Mouse (Mus musculus): ENCODE measurements at regions not wholly inside any gene's neighbourhood (a gene's known extent, or its start where the extent isn't known, plus 50 kb on each side); places are given as distances from the start of the nearest gene placed in this dataset.
A peak's percentile ranks its signal among the peaks of the same experiment; 100 is the strongest.

DNA sequence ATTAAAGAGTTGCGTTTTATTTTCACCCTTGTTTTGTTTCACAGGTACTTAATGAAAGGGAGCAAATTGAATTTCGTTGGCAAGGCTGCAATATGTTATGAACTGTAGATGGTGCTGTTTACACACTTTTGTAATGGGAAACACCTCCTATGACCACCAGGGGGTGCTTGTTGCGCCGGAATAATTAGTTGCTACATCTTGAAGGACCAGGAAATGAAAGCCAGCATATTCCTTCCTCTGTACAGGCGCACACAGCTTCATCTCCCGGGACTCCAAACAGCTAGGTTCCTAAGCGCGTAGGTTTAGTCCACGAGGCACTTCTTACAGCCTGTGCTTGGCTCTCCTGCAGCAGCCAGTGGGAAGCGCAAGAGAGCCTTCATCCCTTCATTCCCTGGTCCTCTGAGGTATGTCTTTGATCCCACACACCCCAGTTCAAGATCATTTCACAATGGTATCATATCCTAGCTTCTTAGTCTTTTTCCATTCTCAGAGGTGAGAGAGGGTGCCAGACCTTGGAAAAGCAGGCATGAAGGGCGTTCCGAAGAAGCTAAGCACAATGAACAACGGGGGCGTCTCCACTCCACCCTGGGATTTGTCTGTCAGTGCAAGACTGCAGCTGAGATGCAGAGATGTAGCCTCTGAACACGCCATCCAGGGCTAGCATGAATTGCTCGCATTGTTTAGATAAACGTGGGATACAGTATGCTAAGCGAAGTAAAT, 95.4 kb upstream of the Tmem45b start:
- Histone ChIP-seq H3K27ac (ENCODE audit: insufficient read depth, low read depth, low read length) (peak overlapping the region; percentile 24; the same call in 1 of the 2 replicates), H3K4me3 (ENCODE audit: insufficient read depth, low read depth, low read length) (peak overlapping the region; percentile 45), H3K4me1 (ENCODE audit: control insufficient read depth, insufficient read depth, low read length) (0 out of 2 replicates have a peak, but pooled peaks cover 4% of the 10 kb centered on the region)
- WGBS, result 15% methylated on average over 18 of the region's 18 CpGs
- TF ChIP-seq CTCF (IDR thresholded peaks at IDR 0.05; ENCODE audit: insufficient read depth, low read depth, low read length) (peak; percentile 52; the same call in 1 of the 2 replicates), POLR2A (IDR thresholded peaks at IDR 0.05; ENCODE audit: insufficient read depth, low read depth, low read length) (no peak)

DNA sequence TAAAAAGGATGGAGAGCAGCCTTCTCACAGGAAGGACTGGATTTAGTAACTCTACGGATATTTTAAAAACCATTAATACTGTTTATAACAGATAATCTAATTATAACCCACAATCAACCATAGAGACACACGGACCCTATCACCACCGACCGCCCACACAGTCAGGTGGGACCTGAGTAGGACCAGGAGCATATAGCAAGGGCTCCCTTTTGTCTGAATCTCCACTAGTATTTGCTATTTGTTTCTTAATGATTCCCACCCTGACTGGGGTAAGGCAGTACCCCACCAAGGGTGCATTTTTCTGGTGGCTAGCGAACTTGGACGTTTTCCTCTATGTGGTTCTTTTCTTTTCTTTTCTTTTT, 79.4 kb upstream of the Tmem45b start:
- H3K4me3 ChIP-seq (ENCODE audit: insufficient read depth, low read depth, low read length), result no peak overlapping the region
- no peaks in the 10 kb centered on the region for H3K4me1 ChIP-seq (ENCODE audit: control insufficient read depth, insufficient read depth, low read length)
- no peak overlapping the region for H3K27ac ChIP-seq (ENCODE audit: insufficient read depth, low read depth, low read length)
- no peak for TF ChIP-seq CTCF (IDR thresholded peaks at IDR 0.05; ENCODE audit: insufficient read depth, low read depth, low read length)
- WGBS, result 60% methylated on average over 6 of the region's 6 CpGs

DNA sequence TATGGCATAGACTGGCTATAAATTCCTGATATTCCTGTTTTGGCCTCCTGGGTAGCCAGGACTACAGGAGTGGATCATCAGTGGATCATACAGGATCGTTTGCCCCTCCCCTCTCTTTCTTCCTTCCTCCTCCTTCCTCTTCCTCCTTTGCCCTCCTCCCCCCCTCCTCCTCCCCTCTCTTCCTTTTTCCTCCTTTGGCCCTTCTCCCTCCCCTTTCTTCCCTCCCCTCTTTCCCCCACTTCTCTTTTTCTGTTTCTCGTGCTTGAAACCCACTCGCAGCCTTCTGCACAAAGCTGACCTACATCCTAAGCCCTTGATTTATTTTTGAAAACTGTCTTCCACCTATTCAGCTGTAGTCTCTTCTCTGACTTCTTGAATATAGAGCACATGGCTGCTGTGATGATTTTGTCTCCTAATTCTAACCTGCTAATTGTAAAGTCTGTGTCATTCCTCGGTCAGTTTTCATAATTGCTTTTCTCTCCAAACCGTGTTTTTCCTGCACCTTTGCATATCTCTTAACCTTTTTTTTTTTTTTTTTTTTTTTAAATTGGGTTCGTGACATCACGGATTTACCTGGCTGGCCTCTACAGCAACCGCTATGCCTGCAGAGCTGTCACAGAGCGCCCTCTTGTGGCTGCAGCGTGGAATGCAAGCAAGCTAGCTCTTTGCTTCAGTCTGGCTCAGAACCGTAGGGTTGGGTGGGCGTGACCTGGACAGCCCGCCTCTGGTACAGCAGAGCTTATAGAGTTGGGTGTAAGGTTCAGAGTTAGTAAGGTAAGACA, 78.8 kb upstream of the Tmem45b start:
- no peaks in the 10 kb centered on the region for H3K4me1 ChIP-seq (ENCODE audit: control insufficient read depth, insufficient read depth, low read length)
- H3K4me3 ChIP-seq (ENCODE audit: insufficient read depth, low read depth, low read length), result no peak overlapping the region
- no peak overlapping the region for H3K27ac ChIP-seq (ENCODE audit: insufficient read depth, low read depth, low read length)
- TF ChIP-seq POLR2A (IDR thresholded peaks at IDR 0.05; ENCODE audit: insufficient read depth, low read depth, low read length) (no peak), CTCF (IDR thresholded peaks at IDR 0.05; ENCODE audit: insufficient read depth, low read depth, low read length) (peak; percentile 93)
- 13% methylated on average over 13 of the region's 13 CpGs for WGBS

DNA sequence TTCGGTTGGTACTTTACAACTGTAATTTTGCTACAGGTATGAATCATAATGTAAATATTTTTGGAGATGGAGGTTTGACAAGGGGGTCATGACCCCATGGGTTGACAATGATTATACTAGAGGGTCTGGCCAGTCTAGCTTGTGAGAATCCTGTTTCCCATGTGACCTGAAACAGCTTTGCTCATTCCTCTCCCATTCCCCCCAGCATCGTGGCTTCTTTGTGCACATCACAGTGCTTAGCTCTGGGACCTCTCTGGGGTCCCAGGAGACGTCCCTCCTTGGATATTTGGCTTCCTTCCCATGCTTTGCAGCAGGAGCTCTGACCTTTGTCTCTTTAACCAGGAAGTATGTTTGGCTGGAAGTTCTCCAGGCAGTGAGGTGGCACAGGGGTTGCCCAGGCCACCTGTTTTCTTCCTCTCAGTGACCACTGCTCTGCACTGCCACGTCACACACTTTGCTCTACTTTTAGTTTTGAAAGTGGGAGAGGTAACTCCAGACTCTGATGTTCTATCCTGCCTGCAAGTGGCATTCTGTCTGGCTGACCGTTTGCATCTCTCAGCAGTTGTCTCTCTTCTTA, 77.4 kb upstream of the Tmem45b start:
- TF ChIP-seq CTCF (IDR thresholded peaks at IDR 0.05; ENCODE audit: insufficient read depth, low read depth, low read length) (no peak), POLR2A (IDR thresholded peaks at IDR 0.05; ENCODE audit: insufficient read depth, low read depth, low read length) (no peak)
- Histone ChIP-seq H3K4me3 (ENCODE audit: insufficient read depth, low read depth, low read length) (no peak overlapping the region), H3K27ac (ENCODE audit: insufficient read depth, low read depth, low read length) (no peak overlapping the region), H3K4me1 (ENCODE audit: control insufficient read depth, insufficient read depth, low read length) (no peaks in the 10 kb centered on the region)
- 68% methylated on average over 5 of the region's 5 CpGs for WGBS

DNA sequence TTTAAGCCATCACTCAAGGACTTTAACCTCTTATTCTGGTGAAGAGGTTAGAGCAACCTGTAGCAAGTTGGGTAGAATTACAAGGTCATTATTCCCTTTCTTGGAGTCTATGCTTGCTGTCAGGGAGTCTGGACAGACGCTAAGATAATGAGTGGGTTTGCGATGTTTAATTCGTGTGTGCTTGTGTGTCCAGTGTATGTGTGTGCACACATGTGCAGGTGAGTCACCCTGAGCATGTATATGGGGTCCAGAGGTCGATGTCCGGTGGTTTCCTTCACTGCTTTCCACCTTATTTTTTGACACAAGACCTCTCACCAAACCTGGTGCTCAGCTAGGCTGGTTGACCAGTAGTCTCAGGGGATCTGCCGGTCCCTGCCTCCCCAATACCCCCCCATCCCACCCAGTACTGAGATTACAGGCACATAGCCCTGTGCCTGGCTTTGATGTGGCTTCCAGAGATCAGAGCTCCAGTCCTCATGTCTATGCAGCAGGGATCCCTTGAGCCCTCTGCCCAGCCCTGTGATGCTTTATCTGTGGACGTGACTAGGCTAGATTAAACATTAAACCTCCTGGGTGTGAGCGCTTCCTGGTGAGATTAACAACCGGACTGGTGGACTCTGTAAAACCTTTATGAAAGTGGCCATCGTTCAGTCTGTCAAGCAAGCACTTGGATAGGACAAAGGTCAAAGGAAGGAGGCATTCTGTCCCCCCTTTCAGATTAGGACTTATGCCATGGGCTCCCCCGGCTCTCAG, 74.4 kb upstream of the Tmem45b start:
- no peak overlapping the region for H3K27ac ChIP-seq (ENCODE audit: insufficient read depth, low read depth, low read length)
- no peak overlapping the region for H3K4me3 ChIP-seq (ENCODE audit: insufficient read depth, low read depth, low read length)
- no peak for TF ChIP-seq CTCF (IDR thresholded peaks at IDR 0.05; ENCODE audit: insufficient read depth, low read depth, low read length)
- no peak for TF ChIP-seq POLR2A (IDR thresholded peaks at IDR 0.05; ENCODE audit: insufficient read depth, low read depth, low read length)
- WGBS, result 94% methylated on average over 11 of the region's 11 CpGs
- H3K4me1 ChIP-seq (ENCODE audit: control insufficient read depth, insufficient read depth, low read length), result no peaks in the 10 kb centered on the region

DNA sequence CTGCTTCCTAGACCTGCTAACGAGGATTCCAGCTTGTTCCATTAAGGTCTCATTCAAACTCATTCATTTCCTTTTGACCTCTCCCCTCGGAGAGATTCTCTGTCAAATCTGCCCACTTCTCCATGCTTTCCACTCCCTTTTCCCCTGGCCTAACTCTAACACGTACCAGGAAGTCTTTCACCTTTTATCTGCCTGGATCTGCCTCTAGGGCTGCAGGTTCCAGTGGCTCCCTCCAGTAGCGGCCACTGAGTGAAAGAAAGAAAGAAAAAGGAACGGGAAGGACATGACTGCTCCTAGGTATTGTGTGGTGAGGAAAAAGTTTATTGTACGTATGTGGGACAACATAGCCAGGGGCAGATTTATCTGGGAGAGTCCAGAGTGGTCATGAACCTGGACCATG, 64.8 kb upstream of the Tmem45b start:
- Histone ChIP-seq H3K4me3 (ENCODE audit: insufficient read depth, low read depth, low read length) (no peak overlapping the region), H3K27ac (ENCODE audit: insufficient read depth, low read depth, low read length) (no peak overlapping the region), H3K4me1 (ENCODE audit: control insufficient read depth, insufficient read depth, low read length) (no peaks in the 10 kb centered on the region)
- no peak for TF ChIP-seq CTCF (IDR thresholded peaks at IDR 0.05; ENCODE audit: insufficient read depth, low read depth, low read length)
- TF ChIP-seq POLR2A (IDR thresholded peaks at IDR 0.05; ENCODE audit: insufficient read depth, low read depth, low read length), result no peak
- 73% methylated on average over 6 of the region's 6 CpGs for WGBS

DNA sequence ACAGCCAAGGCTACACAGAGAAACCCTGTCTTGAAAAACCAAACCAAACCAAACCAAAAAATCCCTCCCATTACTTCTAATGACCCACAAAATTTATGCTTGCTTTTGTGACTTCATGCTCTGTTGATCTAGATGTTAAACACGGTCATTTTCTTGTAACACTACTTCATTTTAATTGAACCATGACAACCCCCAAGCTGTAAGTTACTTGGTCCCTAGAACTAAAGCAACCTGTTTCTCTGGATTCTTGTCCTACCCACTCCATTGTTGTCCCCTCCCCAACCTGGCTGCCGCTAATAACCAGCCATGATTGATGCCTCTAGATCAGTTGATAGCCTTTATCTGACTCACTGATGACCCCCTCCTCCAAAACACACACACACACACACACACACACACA, 63.0 kb upstream of the Tmem45b start:
- H3K4me3 ChIP-seq (ENCODE audit: insufficient read depth, low read depth, low read length), result no peak overlapping the region
- H3K4me1 ChIP-seq (ENCODE audit: control insufficient read depth, insufficient read depth, low read length), result no peaks in the 10 kb centered on the region
- 92% methylated on average over 2 of the region's 2 CpGs for WGBS
- TF ChIP-seq CTCF (IDR thresholded peaks at IDR 0.05; ENCODE audit: insufficient read depth, low read depth, low read length) (no peak), POLR2A (IDR thresholded peaks at IDR 0.05; ENCODE audit: insufficient read depth, low read depth, low read length) (no peak)
- H3K27ac ChIP-seq (ENCODE audit: insufficient read depth, low read depth, low read length), result no peak overlapping the region
